10 mouse cellular contexts compared by ENCODE assay signal in genomic region chr17:14165934-14166610, GRCm38 (mm10). TPM values are rescaled to one million over a fixed set of nuclear protein-coding genes. Genes with fewer than 3 reads are reported as not detected.
A peak's percentile ranks its signal among the peaks of the same experiment; 100 is the strongest.
DNase-seq lines count a peak whose midpoint lies in the region; ATAC-seq and TF ChIP-seq lines count a peak whose summit lies in the region.
"Had no signal": no experiment of that assay in that cellular context is flagged by ENCODE, and none has a peak within 500 bp of the region (broad histone marks: within the 10 kb centered on the region; RNA-seq: fewer than 3 reads in every experiment).

No protein-coding gene starts in this region.

- H3K4me2 ChIP-seq in heart, embryonic 12.5 days = peak overlapping the region; percentile 35
- H3K4me2 ChIP-seq in liver, postnatal 0 days (ENCODE audit: low read depth, low read length) = no peak overlapping the region
- no peak overlapping the region for H3K4me2 ChIP-seq in liver, embryonic 11.5 days
- peak overlapping the region; percentile 40 for H3K4me2 ChIP-seq in hindbrain, embryonic 12.5 days (replicated peaks)
- peak overlapping the region; percentile 32; the same call in 1 of the 2 replicates for H3K4me2 ChIP-seq in neural tube, embryonic 14.5 days (ENCODE audit: low read depth, low read length)
- H3K4me2 ChIP-seq: liver, embryonic 13.5 days had no signal

- DNase-seq in heart, adult 18-20 months = no peak
- DNase-seq in liver, postnatal 0 days = peak; percentile 30
- no peak for DNase-seq in liver, embryonic 11.5 days (ENCODE audit: low spot score)
- DNase-seq in ovary, adult 18-20 months (ENCODE audit: low spot score) = no peak
- DNase-seq in cerebellum, postnatal 25 days = no peak
- DNase-seq: B cell, adult 2 months; liver, embryonic 13.5 days had no signal

- H3K9ac ChIP-seq in heart, embryonic 12.5 days = no peak overlapping the region
- H3K9ac ChIP-seq in liver, postnatal 0 days (replicated peaks) = no peak overlapping the region
- no peak overlapping the region for H3K9ac ChIP-seq in liver, embryonic 11.5 days (ENCODE audit: low read depth, low read length)
- no peak overlapping the region for H3K9ac ChIP-seq in hindbrain, embryonic 12.5 days
- H3K9ac ChIP-seq in neural tube, embryonic 14.5 days (replicated peaks; ENCODE audit: low read depth, low read length) = no peak overlapping the region; the same call in 1 of the 2 replicates
- H3K9ac ChIP-seq: liver, embryonic 13.5 days had no signal

- no peak for TF ChIP-seq CTCF in liver, postnatal 0 days (IDR thresholded peaks at IDR 0.05; ENCODE audit: low read depth)

- peaks cover 35% of the 10 kb centered on the region for H3K4me1 ChIP-seq in heart, embryonic 12.5 days (replicated peaks)
- peaks cover 18% of the 10 kb centered on the region for H3K4me1 ChIP-seq in liver, postnatal 0 days (ENCODE audit: insufficient read depth)
- peaks cover 17% of the 10 kb centered on the region for H3K4me1 ChIP-seq in liver, embryonic 11.5 days (replicated peaks; ENCODE audit: control insufficient read depth, insufficient read depth, low read length)
- peaks cover 40% of the 10 kb centered on the region for H3K4me1 ChIP-seq in hindbrain, embryonic 12.5 days
- peaks cover 10% of the 10 kb centered on the region; the same call in 1 of the 2 replicates for H3K4me1 ChIP-seq in neural tube, embryonic 14.5 days (ENCODE audit: control insufficient read depth, insufficient read depth, low read length)

- no peak overlapping the region for H3K27ac ChIP-seq in heart, embryonic 12.5 days (ENCODE audit: poor library complexity, severe bottlenecking)
- peak overlapping the region; percentile 72 for H3K27ac ChIP-seq in liver, postnatal 0 days (ENCODE audit: low read depth)
- H3K27ac ChIP-seq in liver, embryonic 11.5 days (ENCODE audit: low read depth, low read length) = no peak overlapping the region
- peak overlapping the region; percentile 66; the same call in 1 of the 2 replicates for H3K27ac ChIP-seq in hindbrain, embryonic 12.5 days
- H3K27ac ChIP-seq in neural tube, embryonic 14.5 days (ENCODE audit: low read depth, low read length) = peak overlapping the region; percentile 69; the same call in 1 of the 2 replicates
- H3K27ac ChIP-seq: liver, embryonic 13.5 days had no signal

- H3K36me3 ChIP-seq in heart, embryonic 12.5 days = no peaks in the 10 kb centered on the region
- no peaks in the 10 kb centered on the region for H3K36me3 ChIP-seq in liver, postnatal 0 days (replicated peaks; ENCODE audit: insufficient read depth, low read length)
- no peaks in the 10 kb centered on the region for H3K36me3 ChIP-seq in liver, embryonic 11.5 days (ENCODE audit: control insufficient read depth, insufficient read depth, low read length)
- H3K36me3 ChIP-seq in hindbrain, embryonic 12.5 days = no peaks in the 10 kb centered on the region
- H3K36me3 ChIP-seq in neural tube, embryonic 14.5 days (ENCODE audit: control insufficient read depth, insufficient read depth, low read length) = no peaks in the 10 kb centered on the region
- H3K36me3 ChIP-seq: liver, embryonic 13.5 days had no signal

- H3K9me3 ChIP-seq in heart, embryonic 12.5 days (replicated peaks) = no peaks in the 10 kb centered on the region
- H3K9me3 ChIP-seq in liver, postnatal 0 days (ENCODE audit: low read length) = no peaks in the 10 kb centered on the region
- no peaks in the 10 kb centered on the region for H3K9me3 ChIP-seq in liver, embryonic 11.5 days (ENCODE audit: control insufficient read depth, low read length)
- H3K9me3 ChIP-seq in hindbrain, embryonic 12.5 days (replicated peaks) = no peaks in the 10 kb centered on the region
- no peaks in the 10 kb centered on the region for H3K9me3 ChIP-seq in neural tube, embryonic 14.5 days (ENCODE audit: control insufficient read depth, low read length)
- H3K9me3 ChIP-seq: liver, embryonic 13.5 days had no signal

- TF ChIP-seq EP300 in liver, postnatal 0 days (IDR thresholded peaks at IDR 0.05; ENCODE audit: low read depth) = peak; percentile 28; the same call in 1 of the 2 replicates

- ATAC-seq in heart, embryonic 12.5 days (ENCODE audit: insufficient number of reproducible peaks, low FRiP score) = no peak
- ATAC-seq in liver, postnatal 0 days = peak; percentile 83
- no peak for ATAC-seq in liver, embryonic 11.5 days (replicated peaks; ENCODE audit: low FRiP score)
- no peak for ATAC-seq in hindbrain, embryonic 12.5 days (ENCODE audit: low FRiP score)
- no peak for ATAC-seq in neural tube, embryonic 14.5 days (ENCODE audit: low read depth)

- no peak overlapping the region for H3K4me3 ChIP-seq in heart, embryonic 12.5 days
- no peak overlapping the region for H3K4me3 ChIP-seq in liver, postnatal 0 days (ENCODE audit: low read depth, low read length)
- H3K4me3 ChIP-seq in liver, embryonic 11.5 days (ENCODE audit: low read depth, low read length) = no peak overlapping the region
- H3K4me3 ChIP-seq in hindbrain, embryonic 12.5 days = no peak overlapping the region
- no peak overlapping the region for H3K4me3 ChIP-seq in neural tube, embryonic 14.5 days (ENCODE audit: low read depth, low read length)
- H3K4me3 ChIP-seq: liver, embryonic 13.5 days had no signal

- 57% methylated on average over 9 of the region's 9 CpGs for WGBS in heart, embryonic 12.5 days
- 48% methylated on average over 9 of the region's 9 CpGs for WGBS in liver, postnatal 0 days (ENCODE audit: insufficient replicate concordance)
- WGBS in liver, embryonic 11.5 days = 52% methylated on average over 9 of the region's 9 CpGs
- WGBS in hindbrain, embryonic 12.5 days = 60% methylated on average over 9 of the region's 9 CpGs
- WGBS in neural tube, embryonic 14.5 days = 55% methylated on average over 9 of the region's 9 CpGs

- peaks cover 69% of the 10 kb centered on the region for H3K27me3 ChIP-seq in heart, embryonic 12.5 days (replicated peaks)
- no peaks in the 10 kb centered on the region for H3K27me3 ChIP-seq in liver, postnatal 0 days (ENCODE audit: insufficient read depth, low read length)
- H3K27me3 ChIP-seq in liver, embryonic 11.5 days (replicated peaks; ENCODE audit: control insufficient read depth, insufficient read depth, low read length) = peaks cover 3% of the 10 kb centered on the region; the same call in 1 of the 2 replicates
- H3K27me3 ChIP-seq in hindbrain, embryonic 12.5 days = no peaks in the 10 kb centered on the region
- H3K27me3 ChIP-seq in neural tube, embryonic 14.5 days (ENCODE audit: control insufficient read depth, insufficient read depth, low read length) = no peaks in the 10 kb centered on the region

RNA-seq across cellular contexts. Expression of gene Dact2, which starts 38.0 kb away (rescaled TPM):
- 1.7 and 2.4 TPM in 2 replicates for polyA plus RNA-seq in heart, embryonic 12.5 days (2016; fragmentation: Nextera tagmentation; extraction: Ambion mirVana)
- 1 to 10 TPM in 1 of 2 experiments, under 1 TPM in 1; 0.95 to 1.1 TPM for total RNA-seq in heart, adult 18-20 months (2021)
- 2.4 and 3.4 TPM in 2 replicates for polyA plus RNA-seq in liver, postnatal 0 days (2015; fragmentation: Nextera tagmentation; extraction: Ambion mirVana)
- polyA plus RNA-seq in liver, embryonic 11.5 days (2014; fragmentation: Nextera tagmentation; extraction: Ambion mirVana) = 2.3 and 3.0 TPM in 2 replicates
- polyA plus RNA-seq in hindbrain, embryonic 12.5 days (2016; fragmentation: Nextera tagmentation; extraction: Ambion mirVana) = 1.0 and 1.3 TPM in 2 replicates
- 2.7 and 3.2 TPM in 2 replicates for polyA plus RNA-seq in neural tube, embryonic 14.5 days (2014; fragmentation: Nextera tagmentation; extraction: Ambion mirVana)

Comparison
In these comparisons a context has a peak if more than half of its experiments do, and no peak if none do; other contexts are left out.
1. H3K27ac ChIP-seq: peak in liver, postnatal 0 days (single experiment), hindbrain, embryonic 12.5 days (single experiment) and neural tube, embryonic 14.5 days (single experiment); none in heart, embryonic 12.5 days (single experiment) and liver, embryonic 11.5 days (single experiment).
2. H3K4me2 ChIP-seq: peak in heart, embryonic 12.5 days (single experiment), hindbrain, embryonic 12.5 days (single experiment) and neural tube, embryonic 14.5 days (single experiment); none in liver, postnatal 0 days (single experiment) and liver, embryonic 11.5 days (single experiment).